Mouse (Mus musculus) spleen, embryonic (tissue): ENCODE measurements around the gene Lgr4.
"Not testable (repeated sequence)": the region's sequence is repeated elsewhere in the genome, so short reads cannot be mapped to it uniquely, and the experiment has no call there.

Experiments used
- CTCF ChIA-PET: fragments of 350-600 bp; sonication (Branson Sonifier 250); formaldehyde crosslinking; loops from one replicate; lab custom pipeline; 2022; lab: Charles Lee

Gene Lgr4

GRCm38 (mm10) chr2:109917496-109918413 lies at the start of gene Lgr4:
Gene Lgr4, plus strand, starts transcription at chr2:109917647.
- CTCF ChIA-PET: no interaction called here

GRCm38 (mm10) chr2:109879429-109879828 lies 38.0 kb upstream of the Lgr4 start:
- CTCF ChIA-PET: not testable (repeated sequence)

- CTCF ChIA-PET: no interaction called here
Measured at GRCm38 (mm10) chr2:109881111-109881510, 36.3 kb upstream of the Lgr4 start.

DNA sequence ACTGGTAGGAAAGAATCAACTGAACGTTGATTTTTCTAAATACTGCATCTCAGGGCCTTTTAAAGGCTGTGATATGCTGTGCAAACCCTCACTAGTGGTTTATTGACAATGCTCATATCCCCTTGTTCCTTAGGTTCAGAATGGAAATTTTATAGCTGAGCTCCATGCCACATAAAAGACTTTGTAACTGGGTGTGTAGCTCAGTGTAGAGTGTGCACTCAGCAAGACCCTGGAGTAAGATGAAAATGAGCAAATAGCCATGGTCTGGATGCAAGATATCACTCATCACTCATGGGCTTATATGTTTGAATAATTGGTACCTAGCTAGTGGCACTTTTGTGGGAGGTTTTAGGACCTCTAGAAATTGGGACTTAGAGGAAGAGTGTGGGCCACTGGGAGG lies 35.8 kb upstream of the Lgr4 start:
- CTCF ChIA-PET: interaction anchor here (0.6 kb wide), 1 partner anchor 1003 kb away, joined by 3 read pairs; no protein-coding TSS in a partner anchor

DNA sequence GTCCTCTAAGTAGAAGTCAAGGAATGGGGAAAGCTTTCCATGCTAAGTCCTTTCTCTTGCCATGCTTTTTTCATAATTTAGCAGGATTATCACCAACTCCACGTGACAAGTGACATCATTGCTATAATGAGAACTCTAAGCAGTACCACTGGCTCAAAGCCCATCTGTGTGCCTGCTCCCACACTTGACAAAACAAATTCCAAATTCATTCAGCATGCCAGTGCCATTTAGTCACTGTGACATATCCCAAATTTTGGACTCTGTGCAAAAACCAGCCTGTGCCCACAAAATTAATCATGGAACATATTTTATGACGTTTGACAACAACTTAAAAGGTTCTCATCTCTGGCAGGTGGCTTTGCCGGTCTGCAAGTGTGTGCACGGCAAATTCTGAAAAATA lies 33.3 kb upstream of the Lgr4 start:
- CTCF ChIA-PET: no interaction called here

DNA sequence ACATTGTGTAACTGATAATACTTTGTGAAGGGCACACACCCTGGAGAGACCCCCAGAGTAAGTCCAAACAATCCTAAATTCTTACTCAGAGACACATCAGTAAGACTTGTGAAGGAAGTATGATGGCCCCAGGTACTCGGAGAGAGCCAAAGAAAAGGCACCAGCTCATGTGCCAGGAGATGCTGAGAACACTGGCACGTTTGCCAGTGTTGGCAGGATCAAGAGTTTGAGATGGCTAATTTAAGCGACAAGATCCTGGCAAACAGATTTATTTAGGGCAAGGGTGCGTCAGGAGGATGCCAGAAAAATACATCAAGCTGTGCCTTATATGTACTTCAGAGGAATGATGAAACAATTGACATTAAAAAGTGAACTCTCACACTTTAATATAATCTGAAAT lies 32.9 kb upstream of the Lgr4 start:
- CTCF ChIA-PET: no interaction called here

DNA sequence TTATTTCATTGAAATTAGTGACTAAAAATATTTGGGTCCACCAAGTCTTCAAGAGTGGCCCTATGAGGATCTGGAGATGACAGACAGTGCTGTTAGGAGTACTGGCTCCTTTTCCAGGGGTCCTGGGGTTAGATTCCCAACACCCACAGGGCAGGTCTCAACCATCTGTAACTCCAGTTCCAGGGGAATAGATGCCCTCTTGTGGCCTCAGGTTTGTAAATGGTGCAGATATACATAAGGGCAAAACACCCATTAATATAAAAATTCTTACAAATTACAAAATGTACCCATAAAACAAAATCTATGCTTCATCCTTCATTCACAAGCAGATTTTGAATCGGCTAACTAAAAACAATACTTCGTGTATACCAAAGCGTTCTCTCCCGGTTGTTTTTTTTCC lies 27.4 kb upstream of the Lgr4 start:
- CTCF ChIA-PET: no interaction called here

- CTCF ChIA-PET: interaction anchor here (0.8 kb wide), 1 partner anchor 13 kb away, joined by 3 read pairs; no protein-coding TSS in a partner anchor
Measured at GRCm38 (mm10) chr2:109890597-109890996, 26.9 kb upstream of the Lgr4 start, which contains the start of gene Lin7c. Gene Lin7c, plus strand, starts transcription at chr2:109890853.

DNA sequence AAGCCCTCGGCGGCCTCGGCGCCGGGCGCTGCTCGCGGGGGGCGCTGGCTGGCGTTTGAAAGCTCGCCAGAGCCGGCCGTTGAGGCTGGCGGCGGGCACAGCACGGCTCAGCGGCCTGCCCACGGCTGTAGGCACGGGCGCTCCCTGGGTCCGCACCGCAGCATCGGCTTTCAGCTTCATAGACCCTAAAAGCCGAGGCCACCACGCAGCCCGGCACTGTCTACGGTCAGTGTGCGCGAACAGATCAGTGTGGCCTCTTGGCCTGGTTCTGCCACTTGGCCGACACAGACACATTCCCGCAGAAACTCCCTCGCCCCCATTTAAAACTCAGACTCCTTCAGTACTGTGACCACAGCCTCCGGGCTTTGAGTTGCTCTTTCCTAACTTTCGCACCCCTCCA lies 26.4 kb upstream of the Lgr4 start:
- CTCF ChIA-PET: interaction anchor here (0.8 kb wide), 1 partner anchor 12 kb away, joined by 3 read pairs; no protein-coding TSS in a partner anchor

GRCm38 (mm10) chr2:109891471-109891870 lies 26.0 kb upstream of the Lgr4 start:
- CTCF ChIA-PET: interaction anchor here (0.8 kb wide), 1 partner anchor 12 kb away, joined by 3 read pairs; no protein-coding TSS in a partner anchor

- CTCF ChIA-PET: no interaction called here
Measured at GRCm38 (mm10) chr2:109896311-109896710, 21.1 kb upstream of the Lgr4 start.

- CTCF ChIA-PET: interaction anchor here (0.5 kb wide), 1 partner anchor 12 kb away, joined by 3 read pairs; the partner anchor contains the start of gene Lin7c
Measured at GRCm38 (mm10) chr2:109902869-109903268, 14.6 kb upstream of the Lgr4 start.

DNA sequence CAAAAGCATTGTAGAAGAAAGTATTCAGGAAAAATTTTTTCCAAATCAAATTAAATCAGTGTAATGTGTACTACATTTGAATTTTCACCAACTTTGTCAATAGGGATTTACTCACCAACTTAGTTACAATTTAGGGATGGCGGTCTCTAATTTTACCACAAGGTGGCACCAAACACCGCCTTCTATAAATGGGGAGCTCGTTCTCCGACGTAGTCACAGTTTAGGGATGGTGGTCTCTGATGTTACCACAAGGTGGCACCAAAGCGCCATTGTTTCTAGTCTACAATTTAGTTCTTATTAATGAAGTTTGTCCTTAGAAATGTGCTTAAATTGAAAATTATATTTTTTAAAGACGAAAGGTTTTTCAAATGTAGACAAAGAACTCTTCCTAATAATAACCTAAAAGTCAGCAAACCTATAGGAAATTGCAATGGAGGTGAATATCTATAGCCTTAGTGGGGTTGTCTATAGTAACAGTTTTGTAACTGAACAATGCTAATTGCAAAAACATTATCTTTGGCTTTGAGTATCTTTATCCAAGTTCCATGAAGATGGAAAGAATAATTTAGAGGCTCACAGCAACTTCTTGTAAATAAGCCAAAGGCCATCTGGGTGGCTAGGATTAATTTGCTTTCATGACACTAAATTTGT lies 13.2 kb upstream of the Lgr4 start:
- CTCF ChIA-PET: interaction anchor here (0.7 kb wide), 1 partner anchor 416 kb away, joined by 4 read pairs; no protein-coding TSS in a partner anchor

DNA sequence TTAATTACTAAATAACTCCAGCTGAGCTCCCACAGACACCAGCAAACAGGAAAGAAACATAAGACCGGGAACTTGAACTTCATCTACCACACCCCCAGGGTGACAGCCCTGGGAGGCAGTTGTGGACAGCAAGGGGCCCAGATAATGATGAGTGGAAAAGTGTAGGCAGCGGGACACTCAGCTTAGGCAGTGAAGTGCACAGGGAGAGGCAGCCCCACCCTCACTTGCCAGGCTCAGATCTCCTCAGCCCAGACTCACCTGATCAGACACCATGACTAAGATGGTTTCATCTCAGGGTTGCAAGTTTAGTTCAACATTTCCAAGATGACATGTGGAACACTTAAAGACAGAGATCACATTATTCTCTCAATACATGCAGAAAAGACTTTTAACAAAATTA lies 8.3 kb upstream of the Lgr4 start:
- CTCF ChIA-PET: no interaction called here

- CTCF ChIA-PET: no interaction called here
Measured at GRCm38 (mm10) chr2:109912216-109912615, 5.2 kb upstream of the Lgr4 start.

- CTCF ChIA-PET: no interaction called here
Measured at GRCm38 (mm10) chr2:109912766-109913165, 4.7 kb upstream of the Lgr4 start.

GRCm38 (mm10) chr2:109913241-109913640 lies 4.2 kb upstream of the Lgr4 start:
- CTCF ChIA-PET: no interaction called here

DNA sequence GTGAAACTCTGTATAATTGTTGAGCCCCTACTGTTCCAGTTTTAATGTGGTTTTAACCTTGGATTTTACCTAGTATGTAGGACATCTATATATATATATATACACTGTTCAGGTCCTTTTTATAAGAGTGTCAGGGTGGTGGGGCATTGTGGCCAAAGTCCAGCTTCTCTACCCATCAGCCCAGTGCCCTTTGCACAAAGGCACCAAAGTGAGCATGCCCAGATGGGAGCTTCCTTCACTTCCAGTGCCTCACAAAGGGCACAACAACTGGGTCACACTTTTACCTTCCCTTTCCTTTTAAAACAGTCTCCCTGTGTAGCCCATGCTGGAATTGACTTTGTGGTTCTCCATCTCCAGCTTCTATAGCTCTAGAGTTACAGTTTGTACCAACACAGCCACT lies 2.8 kb upstream of the Lgr4 start:
- CTCF ChIA-PET: no interaction called here

GRCm38 (mm10) chr2:109916782-109917495 lies 508 bp upstream of the Lgr4 start:
- CTCF ChIA-PET: no interaction called here

GRCm38 (mm10) chr2:109918592-109919262 lies 1.3 kb downstream of the Lgr4 start:
- CTCF ChIA-PET: no interaction called here

DNA sequence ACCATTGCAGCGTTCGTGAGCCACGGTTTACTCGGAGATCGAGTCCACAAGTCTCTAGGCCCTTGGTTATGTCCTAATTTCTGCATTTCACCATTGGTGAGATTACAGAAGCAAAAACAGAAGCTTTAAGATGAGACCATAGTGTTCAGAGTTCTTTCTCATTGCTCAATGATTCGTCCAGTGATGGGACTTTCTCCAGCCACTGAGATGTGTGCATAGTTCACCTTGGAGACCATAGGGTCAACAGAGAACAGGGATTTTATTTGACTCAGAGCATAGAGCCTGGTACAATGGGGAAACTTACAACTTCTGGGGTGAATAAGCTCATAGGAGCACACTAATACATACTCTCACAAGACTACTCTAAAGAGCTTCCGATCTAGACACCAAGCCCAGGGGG lies 3.0 kb downstream of the Lgr4 start:
- CTCF ChIA-PET: no interaction called here
